Mouse (Mus musculus): ENCODE measurements around the gene Rlbp1. TPM values are rescaled to one million over a fixed set of nuclear protein-coding genes. Genes with fewer than 3 reads are reported as not detected.

Gene Rlbp1
- total RNA-seq, 2 experiments from 2014 or later, result 18.6 to 26.3 TPM

DNA sequence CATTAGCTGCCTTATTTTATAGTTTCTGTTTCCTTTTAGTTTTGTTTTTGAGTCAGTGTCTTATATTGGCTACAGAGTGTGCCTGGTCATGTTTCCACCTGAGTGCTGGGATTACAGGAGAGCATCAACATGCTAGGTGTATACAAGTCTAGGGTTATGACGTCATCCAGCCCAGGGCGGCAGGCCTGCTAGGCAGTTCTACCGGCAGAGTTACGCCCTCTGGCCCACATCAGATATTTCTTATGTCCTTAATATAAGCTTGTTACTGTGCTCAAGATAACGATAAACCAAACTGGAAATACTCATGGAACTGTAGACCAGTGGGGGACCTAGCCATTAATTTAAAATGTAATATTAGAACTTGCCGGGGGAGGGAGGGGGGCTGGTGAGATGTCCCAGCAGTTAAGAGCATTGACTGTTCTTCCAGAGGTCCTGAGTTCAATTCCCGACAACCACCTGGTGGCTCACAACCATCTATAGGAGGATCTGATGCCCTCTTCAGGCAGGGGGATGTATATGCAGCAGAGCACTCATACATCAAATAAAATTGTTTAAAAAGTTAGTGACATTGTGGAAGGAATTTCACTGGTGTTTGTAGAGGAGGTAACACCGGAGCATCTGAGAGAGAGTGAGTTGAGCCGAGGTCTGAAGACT is 6.1 kb upstream of the Rlbp1 start:
- no peak for DNase-seq (ENCODE audit: low spot score in 2 of 2)
- Histone ChIP-seq H3K27ac (no peak overlapping the region), H3K4me3 (peak overlapping the region; percentile 57; the same call in 1 of the 2 replicates)
- peak; percentile 63 for TF ChIP-seq CTCF (conservative IDR thresholded peaks at IDR 0.05)

DNA sequence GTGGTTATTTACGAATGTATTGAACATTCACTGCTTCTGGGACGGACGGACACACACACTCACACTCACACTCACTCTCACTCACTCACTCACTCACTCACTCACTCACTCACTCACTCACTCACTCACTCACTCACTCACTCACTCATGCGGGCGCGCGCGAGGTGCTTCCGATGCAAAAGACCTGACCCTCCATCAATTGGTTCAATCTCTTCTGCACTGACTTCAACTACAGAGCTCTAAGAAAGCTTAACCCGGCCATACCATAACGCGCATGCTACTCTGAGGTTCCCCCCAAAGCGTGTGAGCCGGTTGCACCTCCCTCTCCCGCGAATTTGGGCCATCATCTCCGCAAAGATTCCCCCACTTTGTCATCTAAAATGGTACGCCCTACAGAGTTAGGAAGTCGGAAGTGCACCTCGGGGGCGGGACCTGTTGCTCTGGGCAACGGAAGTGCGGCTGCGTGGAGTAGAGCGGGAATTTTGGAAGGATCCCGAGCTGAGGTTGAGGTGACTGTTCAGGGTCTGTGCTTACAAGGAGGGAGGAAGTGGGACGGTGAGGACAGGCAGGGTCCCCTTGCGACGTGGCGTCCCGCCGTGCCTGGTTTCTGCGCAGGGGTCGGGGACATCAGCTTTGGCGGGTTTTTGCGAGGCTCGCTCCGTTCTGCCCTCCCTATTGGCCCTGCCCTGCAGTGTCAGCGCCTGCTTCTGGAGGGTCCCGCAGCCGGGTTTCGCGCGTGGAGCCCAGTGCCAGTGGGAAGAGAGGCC is 5.2 kb upstream of the Rlbp1 start, which contains the start of gene Fanci:
Gene Fanci (plus strand): TSS at position 47 of the 767 bp plus-strand sequence.
- peak within 1 kb of the TSS; percentile 57 for H3K4me3 ChIP-seq
- TF ChIP-seq CTCF (conservative IDR thresholded peaks at IDR 0.05), result 0 out of 2 replicates have a peak, but pooled peaks have one; percentile 19
- H3K27ac ChIP-seq, result peak within 1 kb of the TSS; percentile 98
- peak; percentile 92 to 97 for DNase-seq (ENCODE audit: low spot score in 2 of 2)

DNA sequence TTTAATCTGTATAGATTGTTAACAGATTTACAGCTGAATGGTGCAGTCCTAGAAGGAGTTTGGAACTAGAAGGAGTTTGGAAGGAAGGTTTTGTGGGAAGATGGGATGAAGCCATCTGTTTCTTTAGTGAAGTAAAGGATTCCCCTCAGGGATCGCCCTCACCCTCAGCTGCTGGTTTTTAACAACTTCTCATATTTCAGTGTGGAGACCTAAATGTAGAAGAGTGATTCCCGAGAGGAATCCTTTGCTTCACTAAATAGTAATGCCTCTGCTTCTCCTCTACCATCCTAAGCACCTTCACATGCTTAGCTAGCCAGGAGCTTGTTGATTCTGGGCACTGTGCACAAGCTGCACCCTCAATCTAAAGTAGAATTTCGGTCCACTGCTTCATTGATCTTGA is 4.6 kb upstream of the Rlbp1 start:
- H3K27ac ChIP-seq, result peak overlapping the region; percentile 98
- no peak for DNase-seq (ENCODE audit: low spot score in 2 of 2)
- no peak for TF ChIP-seq CTCF (conservative IDR thresholded peaks at IDR 0.05)
- peak overlapping the region; percentile 57 for H3K4me3 ChIP-seq

DNA sequence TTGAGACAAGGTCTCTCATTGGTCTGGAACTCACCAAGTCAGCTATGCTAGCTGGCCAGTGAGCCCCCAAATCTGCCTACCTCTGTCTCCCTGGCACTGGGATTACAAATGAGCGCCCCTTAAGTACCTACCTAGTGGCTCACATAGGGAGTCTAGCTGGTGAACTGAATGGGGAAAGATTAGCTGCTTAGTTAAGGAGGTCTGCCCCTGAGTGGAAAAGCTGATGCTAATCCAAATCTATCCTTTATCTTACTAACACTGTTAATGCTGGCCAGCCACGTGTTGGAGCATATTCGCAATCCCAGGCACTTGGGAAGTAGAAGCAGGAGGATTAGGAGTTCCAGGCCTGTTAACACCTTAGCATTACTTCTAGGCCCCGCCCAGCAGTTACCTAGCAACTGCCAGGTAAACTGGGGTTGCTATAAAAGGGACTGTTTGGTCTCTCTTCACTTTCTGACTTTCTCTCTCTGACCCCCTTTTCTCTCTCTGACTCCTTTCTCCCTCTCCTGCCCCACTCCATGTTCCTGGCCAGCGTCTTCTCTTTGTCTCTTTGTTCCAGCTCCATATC is 3.4 kb upstream of the Rlbp1 start:
- no peak for DNase-seq (ENCODE audit: low spot score in 2 of 2)
- no peak for TF ChIP-seq CTCF (conservative IDR thresholded peaks at IDR 0.05)
- no peak overlapping the region for H3K4me3 ChIP-seq
- H3K27ac ChIP-seq, result no peak overlapping the region

DNA sequence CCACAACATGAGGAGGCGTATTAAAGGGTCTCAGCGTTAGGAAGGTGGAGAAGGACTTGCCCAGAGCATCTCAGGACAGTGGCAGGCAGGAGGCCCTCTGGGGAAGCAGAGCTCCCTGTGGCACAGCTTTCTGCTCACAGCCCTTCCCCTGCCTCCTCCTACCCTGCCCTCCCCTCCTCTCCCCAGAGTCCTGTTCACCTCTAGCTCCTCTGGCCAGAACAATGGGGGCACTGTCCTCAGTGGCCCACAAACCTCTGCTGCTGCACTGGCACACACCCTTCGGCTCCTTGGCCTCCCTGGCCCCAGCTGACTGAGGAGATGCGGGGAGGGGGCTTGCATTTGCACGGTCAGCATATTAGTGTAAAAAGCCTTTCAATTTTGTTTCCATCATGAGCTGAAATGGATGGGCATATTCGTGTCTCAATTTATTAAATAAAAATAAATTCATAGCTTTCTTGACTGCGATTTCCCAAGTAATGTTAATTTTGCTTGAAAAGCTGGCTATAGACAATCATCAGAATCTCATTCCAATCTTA is 1.9 kb upstream of the Rlbp1 start:
- H3K4me3 ChIP-seq, result no peak overlapping the region
- peak overlapping the region; percentile 32; the same call in 1 of the 2 replicates for H3K27ac ChIP-seq
- TF ChIP-seq CTCF (conservative IDR thresholded peaks at IDR 0.05), result no peak
- peak in 1 of 2 experiments; percentile 32 for DNase-seq (ENCODE audit: low spot score in 2 of 2)

DNA sequence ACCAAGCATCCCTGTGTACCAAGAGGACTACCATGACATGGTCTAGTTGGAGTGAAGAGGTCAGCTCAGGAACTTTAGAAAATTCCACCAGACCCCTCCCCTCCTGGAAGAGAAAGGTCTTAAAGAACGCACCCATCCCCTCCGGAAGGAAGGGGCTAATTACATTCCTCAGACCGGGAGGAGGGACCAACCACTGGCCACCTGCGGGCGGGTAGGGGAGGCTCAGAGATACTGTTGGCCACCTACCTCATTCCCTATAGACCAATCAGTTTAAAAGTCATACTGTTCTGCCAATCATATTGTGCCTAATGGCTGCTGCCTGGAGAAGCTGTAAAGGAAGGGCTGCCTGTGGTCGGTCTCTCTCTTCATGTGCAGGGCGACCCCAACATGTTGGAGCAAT is 1.1 kb upstream of the Rlbp1 start:
- TF ChIP-seq CTCF (conservative IDR thresholded peaks at IDR 0.05), result no peak
- 0 out of 2 replicates have a peak overlapping the region, but pooled peaks have one; percentile 32 for H3K27ac ChIP-seq
- H3K4me3 ChIP-seq, result no peak overlapping the region
- no peak for DNase-seq (ENCODE audit: low spot score in 2 of 2)

DNA sequence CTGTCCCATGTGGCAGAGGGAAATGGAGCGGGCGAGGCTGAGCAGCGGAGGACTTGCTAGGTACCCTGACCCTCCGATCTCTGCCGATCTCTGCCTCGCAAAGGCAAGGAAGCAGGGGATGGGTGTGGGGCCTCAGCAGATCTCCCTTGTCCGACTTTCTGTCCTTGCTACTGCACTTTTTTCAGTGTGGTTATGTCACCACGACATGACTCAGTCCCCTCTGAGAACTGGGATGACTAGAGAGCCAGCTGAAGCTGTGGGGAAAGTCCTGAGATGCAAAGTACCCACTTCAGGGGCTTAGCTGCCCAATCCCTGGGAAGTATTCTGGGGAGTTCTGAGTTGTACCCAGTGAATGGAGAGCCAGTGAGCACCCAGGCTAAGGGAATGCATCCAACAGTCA is 292 bp upstream of the Rlbp1 start:
- TF ChIP-seq CTCF (conservative IDR thresholded peaks at IDR 0.05), result no peak
- Histone ChIP-seq H3K4me3 (no peak overlapping the region), H3K27ac (peak overlapping the region; percentile 75; the same call in 1 of the 2 replicates)
- DNase-seq (ENCODE audit: low spot score in 2 of 2), result no peak

DNA sequence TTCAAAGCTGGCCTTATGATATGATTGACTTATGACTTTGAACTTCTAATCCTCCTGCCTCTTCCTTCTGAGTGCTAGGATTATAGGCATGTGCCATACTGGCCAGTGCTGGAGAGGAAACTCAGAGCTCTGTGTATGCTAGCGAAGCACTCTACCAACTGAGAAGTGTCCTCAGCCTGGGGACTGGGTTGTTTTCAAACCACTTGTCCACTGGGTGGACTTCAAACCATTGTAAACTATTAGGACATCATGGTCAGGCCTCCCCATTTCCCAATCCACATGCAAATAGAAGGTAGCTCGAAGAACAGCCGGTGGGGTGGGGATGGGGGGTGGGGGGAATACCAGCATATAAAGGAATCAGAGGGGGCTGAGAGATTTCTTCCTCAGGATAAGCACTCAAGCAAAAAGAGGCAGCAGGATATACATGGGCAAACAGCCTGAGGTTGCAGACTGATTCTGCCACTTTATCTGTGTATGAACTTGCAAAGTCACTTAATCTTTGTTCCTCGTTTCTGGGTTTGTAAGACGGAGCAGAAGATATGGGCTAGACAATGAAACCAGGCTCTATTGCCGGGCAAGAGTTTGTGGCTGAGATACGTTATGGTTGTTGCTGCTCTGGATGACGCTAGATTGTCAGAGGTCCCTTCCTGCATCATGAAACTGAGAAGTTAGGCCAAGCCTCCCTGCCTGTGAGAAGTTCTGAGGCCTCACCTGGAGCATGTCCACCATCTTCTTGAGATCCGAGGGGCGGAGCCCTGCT is 10.2 kb downstream of the Rlbp1 start:
- no peak for DNase-seq (ENCODE audit: low spot score in 2 of 2)
- Histone ChIP-seq H3K27ac (no peak overlapping the region), H3K4me3 (no peak overlapping the region)
- no peak for TF ChIP-seq CTCF (conservative IDR thresholded peaks at IDR 0.05)

DNA sequence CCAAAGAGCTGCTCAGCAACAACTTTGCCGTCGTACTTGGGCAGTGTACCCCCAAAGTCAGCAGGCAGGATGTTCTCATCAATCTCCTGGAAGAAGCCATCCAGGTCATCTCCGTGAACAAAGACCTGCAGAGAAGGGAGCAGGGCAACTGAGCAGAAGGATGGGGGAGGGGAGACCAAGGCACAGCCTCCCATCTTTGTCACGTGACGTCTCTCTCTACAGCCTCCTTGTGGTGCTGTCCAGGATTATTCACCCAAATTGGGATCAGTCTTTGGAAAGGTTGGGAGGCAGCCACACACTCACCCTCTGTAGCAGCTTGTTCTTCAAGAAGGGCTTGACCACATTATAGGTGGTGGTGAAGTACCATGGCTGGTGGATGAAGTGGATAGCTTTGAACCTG is 11.3 kb downstream of the Rlbp1 start:
- Histone ChIP-seq H3K27ac (no peak overlapping the region), H3K4me3 (no peak overlapping the region)
- TF ChIP-seq CTCF (conservative IDR thresholded peaks at IDR 0.05), result no peak
- DNase-seq (ENCODE audit: low spot score in 2 of 2), result no peak

DNA sequence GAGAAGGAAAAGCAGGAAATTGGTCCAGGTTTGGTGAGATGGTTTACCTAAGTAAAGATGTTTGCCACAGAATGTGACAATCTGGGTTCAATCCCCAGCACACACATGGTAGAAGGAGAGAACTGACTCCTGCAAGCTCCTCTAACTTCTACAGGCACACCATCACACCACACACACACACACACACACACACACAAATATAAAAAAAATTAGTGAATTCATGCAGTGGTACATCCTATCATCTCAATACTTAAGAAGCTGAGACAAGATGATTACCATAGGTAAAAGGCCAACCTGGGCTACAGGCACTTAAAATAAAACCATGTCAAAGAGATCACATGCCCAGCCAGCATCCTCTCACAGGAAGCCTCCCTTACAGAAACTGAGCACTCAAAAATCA is 12.8 kb downstream of the Rlbp1 start:
- DNase-seq (ENCODE audit: low spot score in 2 of 2), result no peak
- H3K4me3 ChIP-seq, result no peak overlapping the region
- H3K27ac ChIP-seq, result no peak overlapping the region
- no peak for TF ChIP-seq CTCF (conservative IDR thresholded peaks at IDR 0.05)

DNA sequence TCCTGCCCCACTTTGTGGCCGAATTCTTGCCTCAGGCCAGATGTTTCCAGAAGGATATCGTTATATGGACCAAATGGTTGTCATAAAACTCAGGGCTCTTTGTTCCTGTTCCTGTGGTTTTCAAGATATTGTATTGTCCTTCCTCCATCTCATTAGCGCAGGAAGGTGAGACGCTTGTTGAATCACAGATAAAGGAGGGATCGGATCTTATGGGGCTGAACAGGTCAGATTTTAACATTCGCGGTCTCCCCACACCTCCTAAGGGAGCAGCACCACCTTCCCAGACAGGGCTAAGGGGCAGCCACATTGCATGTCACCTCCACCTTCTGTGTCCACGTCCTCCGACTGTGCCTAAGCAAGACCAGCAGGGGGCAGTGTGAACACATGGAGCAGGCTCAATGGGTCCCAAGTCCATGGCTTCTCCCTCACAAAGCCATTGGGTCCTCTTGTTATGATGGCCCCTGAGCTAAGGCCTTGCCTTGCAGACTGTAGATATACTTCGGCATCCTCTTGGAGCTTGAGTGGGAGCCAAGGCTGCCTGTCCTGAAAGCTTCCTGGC is 15.4 kb downstream of the Rlbp1 start:
- H3K4me3 ChIP-seq, result no peak overlapping the region
- DNase-seq (ENCODE audit: low spot score in 2 of 2), result peak in 1 of 2 experiments; percentile 80
- TF ChIP-seq CTCF (conservative IDR thresholded peaks at IDR 0.05), result peak; percentile 97
- H3K27ac ChIP-seq, result no peak overlapping the region

DNA sequence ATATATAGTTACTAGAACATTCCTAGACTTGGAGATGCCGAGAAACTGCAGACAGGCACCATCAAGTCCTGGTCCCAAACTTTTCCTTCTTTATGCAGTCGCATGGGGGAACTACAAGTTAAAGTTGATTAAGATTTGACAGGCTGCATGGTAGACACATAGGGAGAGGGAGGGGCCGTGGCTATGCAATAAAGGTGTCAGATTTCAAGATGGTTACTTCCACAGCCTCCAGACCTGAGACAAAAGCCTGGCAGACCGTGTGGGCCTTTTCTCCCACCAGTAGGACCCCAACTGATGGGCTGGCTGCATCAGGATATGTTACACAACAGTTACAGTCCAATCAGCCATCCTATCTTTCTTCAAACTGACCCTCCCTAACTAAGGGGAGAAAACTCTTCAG is 17.4 kb downstream of the Rlbp1 start:
- TF ChIP-seq CTCF (conservative IDR thresholded peaks at IDR 0.05), result no peak
- H3K27ac ChIP-seq, result no peak overlapping the region
- no peak for DNase-seq (ENCODE audit: low spot score in 2 of 2)
- no peak overlapping the region for H3K4me3 ChIP-seq

All from layer of hippocampus, adult 2 months (tissue).